Mouse (Mus musculus) ES-E14 (cell line): ENCODE data around the gene Specc1l.

Experiments used
- CHD2 ChIP-seq: IDR thresholded peaks from 2 replicates; pipeline ENCODE4 v1.6.1; 2014; ENCODE audit warnings: mild to moderate bottlenecking, low read depth, low read length, inconsistent platforms
- MAFK ChIP-seq: IDR thresholded peaks from 2 replicates; pipeline ENCODE4 v1.6.1; 2014; ENCODE audit warnings: mild to moderate bottlenecking, low read depth, low read length, inconsistent platforms; ENCODE audit not compliant: insufficient read depth
- ZC3H11A ChIP-seq: IDR thresholded peaks from 2 replicates; pipeline ENCODE4 v1.6.1; 2012; ENCODE audit warnings: low read depth, mild to moderate bottlenecking, inconsistent platforms, low read length, borderline replicate concordance
- ZNF384 ChIP-seq: IDR thresholded peaks from 2 replicates; pipeline ENCODE4 v1.6.1; 2012; ENCODE audit warnings: low read depth, low read length, inconsistent platforms

- no peak for TF ChIP-seq CHD2
- TF ChIP-seq ZC3H11A, result no peak
- TF ChIP-seq MAFK, result no peak
- TF ChIP-seq ZNF384, result no peak
These were observed 41.5 kb upstream of the Specc1l start for GRCm38 (mm10) chr10:75170207-75170850.
